Mouse (Mus musculus) layer of hippocampus, adult 18-20 months (tissue): ENCODE results near the gene Tecr. TPM values are rescaled to one million over a fixed set of nuclear protein-coding genes. Genes with fewer than 3 reads are reported as not detected.

ENCODE experiments used
- DNase-seq, 2 experiments: peaks; one replicate each; pipeline ENCODE4 v3.0.0; 2022; ENCODE audit warnings: low spot score in 2 of 2
- total RNA-seq, 2 experiments: library from RNA; stranded (reverse); gene quantifications; 2 replicates each; pipeline ENCODE4 v1.2.3; 2021

Tecr gene
- total RNA-seq, 2 experiments from 2014 or later, result 550 to 556 TPM

DNA sequence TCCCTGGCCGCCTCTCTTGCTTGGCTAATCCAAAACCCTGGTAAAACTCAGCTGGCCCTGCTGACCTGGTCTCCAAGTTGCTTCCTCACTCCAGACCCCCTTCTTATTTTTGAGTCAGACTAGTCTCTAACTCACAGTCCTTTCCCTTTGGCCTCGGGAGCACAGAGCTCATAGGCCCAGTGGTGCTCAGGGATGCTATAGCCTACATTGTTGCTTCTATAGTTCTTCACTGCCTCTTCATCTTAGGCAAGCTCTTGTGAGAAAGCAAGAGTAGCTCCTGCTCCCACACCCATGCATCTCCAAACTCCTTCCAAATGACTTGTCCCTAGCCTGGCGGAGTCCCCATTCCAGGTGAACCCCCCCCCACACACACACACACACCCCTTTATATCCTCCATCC, 40.1 kb downstream of the Tecr start:
- peak in 1 of 2 experiments; percentile 6 for DNase-seq

DNA sequence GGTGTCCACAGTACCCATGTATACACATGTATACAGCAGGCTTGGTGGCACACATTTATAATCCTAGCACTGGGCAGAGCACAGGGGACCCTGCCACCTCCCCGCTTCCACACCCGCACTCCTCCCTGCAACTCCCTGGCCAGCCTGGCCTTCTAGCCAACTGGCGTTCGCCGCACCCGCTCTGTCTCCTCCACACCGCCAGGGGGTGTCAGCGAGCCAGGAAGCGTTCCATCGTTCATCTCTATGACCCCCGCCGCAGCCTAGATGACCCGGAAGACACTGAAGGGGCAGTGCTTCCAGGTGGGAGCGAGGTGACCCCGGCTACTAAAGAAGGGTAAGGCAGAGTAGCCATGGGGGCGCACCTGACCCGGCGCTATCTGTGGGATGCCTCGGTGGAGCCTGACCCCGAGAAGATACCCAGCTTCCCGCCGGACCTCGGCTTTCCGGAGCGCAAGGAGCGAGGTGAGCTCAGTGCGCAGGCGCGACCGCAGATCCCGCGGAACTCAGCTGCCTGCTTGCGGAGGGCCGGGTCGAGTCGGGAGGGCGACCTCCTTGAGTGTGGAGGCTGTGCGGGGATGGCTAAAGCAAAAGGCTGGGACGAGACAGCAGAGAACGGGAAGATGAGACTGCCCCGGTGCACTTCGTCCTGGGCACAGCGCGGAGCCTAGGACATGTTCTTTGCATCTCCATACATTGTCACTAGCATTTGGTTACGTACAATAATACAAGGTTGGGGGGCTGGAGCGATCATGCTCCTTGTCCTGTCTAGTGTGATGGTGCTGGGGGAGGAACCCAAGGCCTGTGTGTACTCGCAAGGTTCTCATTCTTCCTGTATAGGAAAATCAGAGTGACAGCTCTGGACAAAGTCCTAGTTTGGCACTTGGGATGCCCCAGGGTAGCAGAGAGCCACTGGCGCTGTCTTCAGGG, 41.0 kb downstream of the Tecr start, which contains the start of gene Ndufb7:
Ndufb7 (plus strand) TSS at position 203 of the 927 bp plus-strand sequence.
- DNase-seq, result peak; percentile 93 to 97

DNA sequence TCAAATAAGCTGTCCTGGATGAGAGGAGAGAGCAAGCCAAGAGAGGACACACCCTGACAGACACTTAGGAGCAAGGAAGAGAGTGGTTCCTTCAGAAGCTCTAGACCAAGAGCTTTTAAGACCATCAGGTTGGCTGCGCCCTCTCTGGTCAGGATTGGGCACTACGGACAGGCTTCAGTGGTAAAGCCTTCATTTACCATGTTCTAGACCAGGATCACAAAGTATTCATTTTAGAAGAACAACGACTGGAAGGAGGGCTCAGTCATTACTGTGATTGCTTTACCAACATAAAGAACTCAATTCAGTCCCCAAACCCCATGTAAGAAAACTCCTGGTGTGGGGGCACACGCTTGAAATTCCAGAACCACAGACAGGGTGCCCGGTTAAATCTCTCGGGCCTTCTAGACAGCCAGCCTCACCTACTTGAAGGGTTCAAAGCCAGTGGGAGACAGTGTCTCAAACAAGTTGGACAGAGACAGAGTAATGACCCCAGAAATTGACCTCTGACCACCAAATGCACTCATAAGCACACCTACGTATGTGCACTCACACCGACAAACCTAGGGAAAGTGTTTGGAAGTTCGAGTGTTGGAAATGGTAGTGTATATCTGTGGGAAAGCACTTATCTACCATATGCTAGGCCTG, 41.9 kb downstream of the Tecr start:
- peak in 1 of 2 experiments; percentile 8 for DNase-seq

DNA sequence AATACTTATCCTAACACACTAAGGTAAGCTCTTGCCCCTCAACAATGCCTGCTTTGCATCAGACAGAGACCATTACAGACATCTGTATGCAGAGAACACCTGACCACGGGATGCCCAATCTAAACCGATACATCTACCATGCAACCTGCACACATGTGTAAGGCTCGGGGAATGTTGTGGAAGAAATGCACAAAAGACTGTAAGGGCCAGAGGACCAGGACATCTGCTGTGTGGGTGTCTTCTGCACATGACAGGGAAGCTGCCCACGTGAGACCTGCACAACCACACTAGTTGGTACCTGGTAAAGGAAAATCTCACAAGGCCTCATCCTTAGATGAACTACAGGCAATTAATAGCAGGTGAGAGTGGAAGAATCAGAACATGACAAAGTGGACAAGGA, 44.5 kb downstream of the Tecr start:
- DNase-seq, result no peak

DNA sequence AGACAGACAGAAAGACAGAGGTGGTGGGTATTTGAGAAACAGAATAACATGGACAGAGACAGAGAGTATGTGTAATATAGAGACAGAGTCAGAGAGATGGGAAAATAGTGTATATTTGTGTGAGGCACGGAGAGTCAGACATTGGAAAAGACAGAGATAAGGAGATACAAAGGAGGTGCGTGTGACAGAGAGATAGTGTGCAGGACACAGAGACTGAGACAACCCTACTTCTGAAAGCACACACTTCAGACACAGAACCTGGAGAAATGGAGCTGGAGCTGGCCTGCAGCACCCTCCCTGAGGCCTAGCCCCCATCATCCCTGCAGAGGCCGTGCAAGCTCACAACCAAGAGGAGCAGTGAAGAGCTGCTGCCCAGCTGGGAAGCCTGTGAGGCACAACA, 45.1 kb downstream of the Tecr start:
- DNase-seq, result no peak

DNA sequence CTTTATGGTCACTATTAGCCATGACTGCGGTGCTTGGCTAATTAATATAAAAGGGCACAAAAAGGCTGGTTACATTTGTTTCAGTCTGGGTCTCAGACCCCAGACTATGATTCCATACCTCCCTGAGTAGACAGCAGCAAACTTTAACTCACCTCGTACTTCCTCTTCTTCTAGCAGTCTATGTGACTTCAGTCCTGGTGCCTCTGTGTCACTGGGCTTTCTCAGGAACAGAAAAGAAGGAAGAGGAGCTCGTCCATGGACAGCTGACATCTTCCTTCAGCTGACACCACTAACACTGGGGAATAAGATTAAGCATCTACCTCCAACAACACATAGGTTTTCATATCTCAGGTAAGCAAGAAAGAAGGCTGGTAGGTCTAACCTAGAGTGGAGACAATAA, 72.0 kb downstream of the Tecr start, which contains the start of gene Olfr370:
Olfr370 (plus strand) TSS at position 45 of the 400 bp plus-strand sequence.
- no peak for DNase-seq

DNA sequence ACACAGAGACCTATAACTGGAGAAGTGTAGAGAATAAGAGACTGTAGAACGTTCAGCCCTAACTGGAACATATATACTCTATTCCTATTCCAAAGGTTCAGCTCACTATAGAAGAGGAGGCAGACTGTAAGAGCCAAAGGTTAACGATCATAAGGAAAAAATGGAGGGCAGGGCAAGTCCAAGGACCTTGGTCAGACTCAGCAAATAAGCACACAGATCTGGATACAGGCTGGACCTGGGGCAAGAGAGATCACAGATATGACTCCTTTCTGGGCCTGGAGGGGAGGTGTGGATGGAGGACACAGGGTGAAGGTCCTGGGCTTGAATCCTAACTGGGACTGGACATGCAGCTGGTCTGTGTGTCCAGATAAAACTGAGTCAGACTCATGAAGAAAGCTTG, 73.0 kb downstream of the Tecr start:
- DNase-seq, result no peak

Other genes starting within 250 kb of the Tecr start
- gene Clgn, start 218.1 kb downstream of the Tecr start, total RNA-seq, result 1 to 10 TPM; 7.9 to 8.1 TPM
- 100 to 1,000 TPM; 221 to 233 TPM for gene Scoc, start 149.6 kb downstream of the Tecr start, total RNA-seq
- not detected for gene Olfr370, start 72.2 kb downstream of the Tecr start, total RNA-seq
- 100 to 1,000 TPM; 161 to 162 TPM for gene Ndufb7, start 41.3 kb downstream of the Tecr start, total RNA-seq
- gene Dnajb1, start 222 bp upstream of the Tecr start, total RNA-seq, result 10 to 100 TPM; 53.6 to 58.1 TPM
- gene Gipc1, start 44.7 kb upstream of the Tecr start, total RNA-seq, result 10 to 100 TPM; 52.1 to 59.2 TPM
- under 1 TPM; 0.57 to 0.79 TPM for gene Ptger1, start 58.7 kb upstream of the Tecr start, total RNA-seq
- 10 to 100 TPM; 43.5 to 46.1 TPM for gene Pkn1, start 91.2 kb upstream of the Tecr start, total RNA-seq
- 10 to 100 TPM; 14.9 to 16.8 TPM for gene Ddx39, start 107.2 kb upstream of the Tecr start, total RNA-seq
- 10 to 100 TPM in 1 of 2 experiments, 1 to 10 TPM in 1; 8.8 to 10.5 TPM for gene Adgre5, start 133.4 kb upstream of the Tecr start, total RNA-seq